Mouse (Mus musculus): Measurements from ENCODE around the gene 4930449I24Rik. TPM values are rescaled to one million over a fixed set of nuclear protein-coding genes. Genes with fewer than 3 reads are reported as not detected.
"Not testable (repeated sequence)": the region's sequence is repeated elsewhere in the genome, so short reads cannot be mapped to it uniquely, and the experiment has no call there.

4930449I24Rik gene
- polyA plus RNA-seq, 1 experiment, result not detected

- 94% methylated on average over 2 of the region's 3 CpGs for WGBS
- not testable (repeated sequence) for H3K4me3 ChIP-seq (replicated peaks; ENCODE audit: control insufficient read depth, low read depth, low read length); H3K27ac ChIP-seq (ENCODE audit: control insufficient read depth, insufficient read depth, low read depth, low read length, poor library complexity); H3K4me1 ChIP-seq (ENCODE audit: control insufficient read depth, insufficient read depth, low read length)
Observed at GRCm38 (mm10) chr5:146525501-146525900, 23.3 kb downstream of the 4930449I24Rik start, which contains the start of gene Gm3404. Gene Gm3404 (plus strand): TSS chr5:146525801.

- not testable (repeated sequence) for H3K4me1 ChIP-seq (ENCODE audit: control insufficient read depth, insufficient read depth, low read length); H3K27ac ChIP-seq (ENCODE audit: control insufficient read depth, insufficient read depth, low read depth, low read length, poor library complexity); H3K4me3 ChIP-seq (replicated peaks; ENCODE audit: control insufficient read depth, low read depth, low read length)
- 88% methylated on average over 3 of the region's 3 CpGs for WGBS
Observed at GRCm38 (mm10) chr5:146537347-146537746, 35.1 kb downstream of the 4930449I24Rik start, which contains the start of gene Gm3409. Gene Gm3409 (plus strand): TSS chr5:146537647.

Other genes starting within 250 kb of the 4930449I24Rik start
- gene Wasf3, start 117.4 kb upstream of the 4930449I24Rik start, polyA plus RNA-seq (2011; ENCODE audit: insufficient read depth, insufficient read length, low replicate concordance, missing spikeins), result 0.18 and 0.67 TPM in 2 replicates
- gene Gm6408, start 20.4 kb upstream of the 4930449I24Rik start, polyA plus RNA-seq (2011; ENCODE audit: insufficient read depth, insufficient read length, low replicate concordance, missing spikeins), result not detected in 2 replicates
- gene Gm6370, start 11.0 kb upstream of the 4930449I24Rik start, polyA plus RNA-seq (2011; ENCODE audit: insufficient read depth, insufficient read length, low replicate concordance, missing spikeins), result not detected in 2 replicates
- gene Gm3402, start 11.7 kb downstream of the 4930449I24Rik start, polyA plus RNA-seq (2011; ENCODE audit: insufficient read depth, insufficient read length, low replicate concordance, missing spikeins), result not detected in 2 replicates
- not detected in 2 replicates for gene Gm3404, start 23.4 kb downstream of the 4930449I24Rik start, polyA plus RNA-seq (2011; ENCODE audit: insufficient read depth, insufficient read length, low replicate concordance, missing spikeins)
- not detected in 2 replicates for gene Gm3409, start 35.2 kb downstream of the 4930449I24Rik start, polyA plus RNA-seq (2011; ENCODE audit: insufficient read depth, insufficient read length, low replicate concordance, missing spikeins)
- gene Gm3415, start 53.7 kb downstream of the 4930449I24Rik start, polyA plus RNA-seq (2011; ENCODE audit: insufficient read depth, insufficient read length, low replicate concordance, missing spikeins), result not detected in 2 replicates
- gene Gpr12, start 82.8 kb downstream of the 4930449I24Rik start, polyA plus RNA-seq (2011; ENCODE audit: insufficient read depth, insufficient read length, low replicate concordance, missing spikeins), result 0.66 and 1.0 TPM in 2 replicates